Mouse (Mus musculus): ENCODE measurements around the gene Chd8.
A peak's percentile ranks its signal among the peaks of the same experiment; 100 is the strongest.
"Not testable (repeated sequence)": the region's sequence is repeated elsewhere in the genome, so short reads cannot be mapped to it uniquely, and the experiment has no call there.

Gene Chd8

DNA sequence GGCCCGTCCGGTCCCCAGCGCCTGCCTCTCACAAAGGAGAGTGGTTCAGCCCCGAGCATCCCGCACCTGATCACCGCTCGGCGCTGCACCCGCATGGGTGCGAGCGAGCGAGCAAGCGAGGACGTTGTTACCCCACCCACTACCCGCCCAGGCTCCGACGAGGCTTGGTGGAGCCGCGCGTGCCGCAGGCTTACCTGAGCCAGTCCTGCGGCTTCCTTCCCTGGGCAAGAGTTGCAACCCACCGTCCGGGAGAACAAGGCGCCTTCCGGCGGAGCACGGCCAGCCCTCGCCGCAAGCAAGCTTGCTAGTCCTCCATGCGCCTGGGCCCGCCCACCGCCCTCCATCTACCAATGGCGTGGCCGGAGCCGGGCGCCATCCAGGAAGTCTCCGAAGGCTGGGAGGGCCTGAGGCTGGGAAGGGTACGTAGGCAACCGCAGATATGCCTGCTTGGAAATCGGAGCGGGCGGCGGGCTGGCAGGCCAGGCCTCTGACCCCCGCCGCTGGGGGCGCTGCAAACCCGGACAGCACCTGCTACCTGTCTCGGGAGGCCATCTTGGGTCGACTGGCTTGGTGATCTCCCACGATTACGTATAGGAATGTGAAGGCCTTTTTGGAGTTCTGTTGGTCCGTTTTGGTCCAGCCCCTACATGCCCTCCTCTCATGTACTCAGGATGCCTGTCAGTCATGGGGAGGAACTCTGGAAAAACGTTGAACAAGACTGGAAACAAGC lies at the start of gene Chd8:
Gene Chd8, minus strand, starts transcription at position 297 of the 730 bp plus-strand sequence.
- DNase-seq, result peak; percentile 98 to 99

DNA sequence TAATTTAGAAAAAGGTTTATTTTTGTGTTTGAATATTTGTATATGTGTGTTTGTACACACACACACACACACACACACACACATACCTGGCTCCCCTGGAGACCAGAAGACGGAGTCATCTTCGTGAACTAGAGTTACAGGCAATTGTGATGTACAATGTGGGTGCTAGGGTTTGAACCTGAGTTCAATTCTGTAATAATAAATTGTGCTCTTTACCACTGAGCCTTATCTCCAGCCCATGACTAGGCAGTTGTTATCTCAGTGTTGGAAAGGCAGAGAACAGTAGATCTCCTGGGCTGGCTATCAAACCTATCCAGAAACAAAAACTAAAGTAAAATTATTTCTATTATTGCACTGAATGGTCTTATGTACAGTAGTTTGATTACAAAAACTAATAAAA lies 48.5 kb upstream of the Chd8 start:
- no peak for DNase-seq

DNA sequence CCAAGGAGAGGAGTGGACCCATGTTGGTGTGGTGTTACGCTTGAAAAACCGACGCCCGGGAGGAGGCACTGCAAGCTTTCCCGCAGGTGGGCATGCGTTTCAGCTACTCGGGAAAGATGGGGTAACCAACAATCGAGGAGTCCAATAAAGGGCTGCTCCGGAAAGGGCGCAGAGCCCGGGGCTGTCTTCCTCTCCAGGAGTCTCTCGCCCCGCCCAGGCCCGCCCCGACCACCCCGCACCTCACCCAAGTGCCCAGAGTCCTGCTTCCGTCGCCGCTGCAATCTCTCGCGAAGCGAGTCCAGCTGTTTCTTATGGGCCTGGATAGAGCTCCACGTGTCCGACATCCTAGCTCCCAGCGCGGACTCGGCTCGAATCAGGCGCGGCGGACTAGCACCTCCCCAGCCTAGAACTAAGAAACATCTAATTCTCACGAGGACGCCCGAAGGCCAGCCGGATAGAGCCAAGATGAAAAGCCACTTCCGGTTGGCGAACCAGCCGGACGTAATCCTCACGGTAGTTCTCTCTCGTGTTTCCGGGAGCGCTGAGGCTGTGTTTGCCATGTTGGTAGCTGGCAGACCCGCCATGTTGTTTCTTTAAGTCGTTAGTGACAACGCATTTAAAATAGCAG lies 47.2 kb upstream of the Chd8 start, which contains the start of gene Mettl3:
Gene Mettl3, minus strand, starts transcription at position 485 of the 628 bp plus-strand sequence.
- DNase-seq, result peak; percentile 73 to 83

DNA sequence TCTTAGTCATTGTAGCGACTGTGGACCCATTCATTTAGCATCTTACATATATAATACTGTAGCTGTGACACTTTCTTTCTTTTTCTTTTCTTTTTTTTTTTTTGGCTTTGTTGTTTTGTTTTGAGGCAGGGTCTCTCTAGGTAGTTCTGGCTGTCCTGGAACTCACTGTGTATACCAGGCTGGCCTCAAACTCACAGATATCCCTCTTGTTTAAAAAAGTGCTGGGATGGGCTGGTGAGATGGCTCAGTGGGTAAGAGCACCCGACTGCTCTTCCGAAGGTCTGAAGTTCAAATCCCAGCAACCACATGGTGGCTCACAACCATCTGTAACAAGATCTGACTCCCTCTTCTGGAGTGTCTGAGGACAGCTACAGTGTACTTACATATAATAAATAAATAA lies 45.9 kb upstream of the Chd8 start:
- not testable (repeated sequence) for DNase-seq

DNA sequence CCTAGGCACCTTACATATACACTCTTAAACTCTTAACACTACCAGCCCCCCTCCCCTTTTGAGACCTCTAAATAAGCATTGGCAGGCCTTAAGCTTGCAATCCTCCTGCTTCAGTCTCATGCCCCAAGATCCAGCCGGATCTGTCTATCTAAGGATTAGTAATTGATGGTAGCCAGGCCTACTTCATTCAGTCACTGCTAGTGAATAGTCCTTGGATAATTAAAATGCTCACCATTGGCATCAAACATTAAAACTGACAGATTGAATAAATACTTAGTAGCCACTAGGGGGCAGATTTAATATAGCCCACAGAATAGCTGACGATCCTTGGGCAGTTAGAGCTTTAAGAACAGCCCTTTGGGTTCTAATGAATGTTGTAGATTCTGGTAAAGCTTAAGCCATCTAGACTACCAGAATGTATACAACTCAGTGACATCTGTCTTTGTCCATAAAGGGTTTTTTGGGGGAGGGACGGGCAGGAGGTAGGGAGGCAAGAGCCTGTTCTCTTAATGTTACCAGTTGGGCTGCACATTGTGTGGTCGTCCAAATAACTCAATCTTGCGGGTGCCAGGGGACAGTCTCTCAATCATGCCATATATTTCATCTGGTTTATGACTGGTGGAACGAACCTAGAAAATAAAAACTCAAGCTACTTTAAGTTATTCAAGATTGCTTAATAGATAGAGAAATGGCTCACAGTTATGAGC lies 38.1 kb upstream of the Chd8 start:
- no peak for DNase-seq

DNA sequence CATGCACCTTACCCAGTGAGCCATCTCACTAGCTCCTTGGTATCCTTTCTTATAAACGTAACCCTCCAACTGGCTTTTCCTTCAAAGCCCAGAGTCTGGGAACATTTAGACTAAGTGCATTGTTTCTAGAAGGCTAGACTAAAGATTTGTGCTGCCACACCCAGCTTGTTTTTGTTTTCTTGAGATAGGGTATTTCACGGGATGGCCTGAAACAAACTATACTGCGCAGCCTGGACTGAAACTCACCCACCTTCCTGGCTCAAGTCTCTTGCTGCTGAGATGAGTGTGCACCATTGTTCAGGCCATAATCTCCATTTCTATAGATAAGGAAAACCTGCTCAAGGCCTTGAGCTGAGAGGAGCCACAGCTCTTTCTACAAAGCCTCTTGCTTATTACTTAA lies 26.6 kb upstream of the Chd8 start:
- DNase-seq, result no peak

DNA sequence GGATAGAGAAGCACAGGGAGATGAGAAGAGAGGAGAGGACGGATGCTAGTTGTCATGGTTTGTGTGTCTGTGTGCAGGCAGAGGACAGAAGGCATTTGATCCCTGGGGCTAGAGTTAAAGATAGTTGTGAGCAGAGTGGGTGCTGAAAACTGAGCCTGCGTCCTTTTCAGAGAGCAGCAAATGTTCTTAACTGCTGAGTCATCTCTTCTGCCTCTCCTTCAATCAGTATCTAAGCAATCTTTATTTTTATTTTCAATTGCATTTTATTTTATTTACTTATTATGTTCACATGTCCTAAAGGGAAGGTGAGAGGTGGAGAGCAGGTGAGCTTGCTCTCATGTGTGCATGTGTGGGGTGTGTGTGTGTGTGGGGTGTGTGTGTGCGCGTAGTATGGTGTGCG lies 26.0 kb upstream of the Chd8 start:
- no peak for DNase-seq

DNA sequence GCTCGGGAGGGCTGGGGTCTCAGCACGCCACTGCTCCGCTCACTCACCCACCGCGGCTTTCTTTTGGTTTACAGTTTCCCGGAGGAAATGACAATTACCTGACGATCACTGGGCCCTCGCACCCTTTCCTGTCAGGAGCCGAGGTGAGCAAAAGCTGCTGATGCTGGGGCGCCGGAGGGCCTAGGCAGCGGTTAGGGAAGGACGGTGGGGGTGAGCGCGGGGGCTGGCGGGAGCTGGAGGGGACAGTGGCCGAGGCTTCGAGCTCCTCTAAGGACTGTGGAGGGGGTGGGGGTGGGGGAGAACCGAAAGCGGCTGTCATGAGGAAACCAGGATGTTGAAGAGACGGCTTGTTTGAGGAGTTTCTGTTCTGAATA lies 22.2 kb upstream of the Chd8 start:
- DNase-seq, result no peak

DNA sequence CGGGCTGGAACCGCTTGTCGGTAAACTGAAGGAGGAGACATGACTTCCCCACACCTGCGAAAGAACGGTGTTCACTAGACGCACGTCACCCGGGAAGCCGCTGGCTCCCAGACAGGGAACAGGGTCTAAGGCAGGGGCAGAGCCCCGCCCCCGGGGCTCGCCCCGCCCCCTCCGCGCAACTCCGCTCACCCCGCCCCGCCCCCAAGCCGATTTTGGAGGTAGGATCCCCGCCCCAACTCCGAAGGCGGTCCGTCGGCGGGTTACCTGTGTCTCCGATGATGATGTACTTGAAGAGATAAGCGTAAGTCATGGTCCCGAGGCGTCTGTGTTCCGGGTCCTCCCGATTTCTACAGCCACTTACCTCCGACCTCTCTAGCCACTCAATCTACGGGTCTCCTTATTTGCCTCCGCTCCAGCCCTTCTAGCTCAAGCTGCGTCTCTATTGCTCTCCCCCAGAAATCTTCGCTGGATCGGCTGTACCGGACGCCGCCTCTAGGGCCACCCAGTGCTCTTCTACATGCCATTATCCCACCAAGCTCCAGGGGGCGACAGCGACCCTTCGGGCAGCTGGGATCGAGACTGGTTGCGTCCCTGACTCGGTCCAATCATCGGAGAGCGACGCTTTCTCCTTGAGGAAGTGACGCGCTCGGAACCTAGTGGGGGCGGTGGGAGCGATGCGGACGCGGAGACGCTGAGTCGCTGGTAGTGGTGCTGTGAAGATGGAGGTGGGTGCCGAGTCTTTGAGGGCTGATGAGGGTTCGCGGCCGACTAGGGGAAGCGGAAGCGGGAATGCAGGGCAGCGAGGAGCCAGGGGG lies 21.6 kb upstream of the Chd8 start, which contains the start of the genes Tox4 and Rab2b:
Gene Tox4, plus strand, starts transcription at position 215 of the 815 bp plus-strand sequence.
Gene Rab2b, minus strand, starts transcription at position 614 of the 815 bp plus-strand sequence.
- DNase-seq, result peak; percentile 96 to 97

DNA sequence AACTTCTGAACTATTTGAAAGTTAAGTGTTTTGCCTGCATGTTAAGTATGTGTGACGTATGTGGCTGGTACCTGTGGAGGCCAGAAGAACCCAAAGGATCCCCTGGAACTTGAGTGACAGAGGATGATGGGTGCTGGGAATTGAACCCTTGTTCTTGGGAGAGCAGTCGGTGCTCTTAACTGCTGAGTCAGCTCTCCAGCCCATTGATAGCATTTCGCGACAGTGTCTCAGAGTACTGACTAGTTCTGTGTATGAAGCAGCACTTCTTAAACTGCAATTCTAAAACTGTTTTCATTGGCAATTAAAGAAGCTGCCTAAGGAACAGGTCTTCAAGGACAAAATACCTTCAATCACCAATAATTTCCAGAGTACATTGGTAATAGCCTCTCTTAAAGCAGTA lies 19.6 kb upstream of the Chd8 start:
- DNase-seq, result no peak

DNA sequence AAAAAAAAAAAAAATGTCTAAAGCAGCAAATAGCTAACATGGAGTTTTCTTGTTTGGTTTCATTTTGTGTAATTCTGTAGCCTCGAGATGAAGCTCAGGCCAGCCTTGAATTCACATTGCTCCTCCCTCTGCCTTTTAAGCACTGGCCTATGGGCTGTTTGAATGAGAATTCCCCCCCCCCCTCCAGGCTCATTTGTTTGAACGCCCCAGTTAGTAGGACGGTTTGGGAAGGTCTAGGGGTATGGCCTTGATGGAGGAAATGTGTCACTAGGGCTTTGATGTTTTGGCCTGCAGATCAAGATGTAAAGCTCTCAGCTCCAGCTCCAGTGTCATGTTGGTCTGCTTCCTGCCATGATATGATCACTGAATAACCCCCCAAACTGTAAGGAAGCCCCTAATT lies 15.2 kb upstream of the Chd8 start:
- no peak for DNase-seq

DNA sequence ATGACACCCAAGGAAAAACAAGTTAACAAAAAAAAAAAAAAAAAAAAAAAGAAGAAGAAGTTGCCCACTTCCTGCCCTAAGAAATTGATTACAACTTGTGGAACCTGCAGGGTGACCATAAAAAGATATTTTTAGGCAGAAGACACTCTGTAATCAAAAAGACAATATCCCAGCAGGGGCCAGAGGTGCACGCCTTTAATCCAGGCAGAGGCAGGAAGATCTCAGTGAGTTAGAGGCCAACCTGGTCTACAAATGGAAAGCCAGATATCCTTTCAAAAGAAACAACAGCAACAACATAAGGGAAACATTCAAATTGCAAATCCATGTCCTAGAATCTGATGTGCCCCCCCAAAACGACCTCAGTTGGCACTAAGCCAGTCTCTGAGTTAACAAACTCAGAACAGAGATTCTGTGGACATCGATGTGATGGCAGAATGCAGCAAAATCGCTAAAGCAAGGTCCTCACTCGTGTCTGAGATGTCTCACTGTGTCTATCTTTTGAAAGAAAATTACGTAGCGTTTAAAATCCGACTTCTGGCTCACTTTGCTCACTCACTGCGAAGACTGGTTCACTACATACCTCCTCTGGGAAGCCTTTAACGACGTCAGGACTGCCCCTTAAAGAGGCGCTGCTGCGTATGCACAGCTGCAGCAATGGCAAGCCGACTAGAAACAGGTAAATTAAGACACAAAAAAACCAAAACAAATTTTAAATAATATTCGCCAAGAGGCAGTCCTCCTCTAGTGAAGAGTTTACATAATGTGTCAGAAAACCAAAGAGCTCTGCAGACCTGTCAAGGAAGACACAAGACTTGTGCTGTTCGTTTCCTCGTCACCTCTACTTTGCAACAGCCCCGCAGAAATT lies 1.0 kb downstream of the Chd8 start:
- DNase-seq, result no peak

DNA sequence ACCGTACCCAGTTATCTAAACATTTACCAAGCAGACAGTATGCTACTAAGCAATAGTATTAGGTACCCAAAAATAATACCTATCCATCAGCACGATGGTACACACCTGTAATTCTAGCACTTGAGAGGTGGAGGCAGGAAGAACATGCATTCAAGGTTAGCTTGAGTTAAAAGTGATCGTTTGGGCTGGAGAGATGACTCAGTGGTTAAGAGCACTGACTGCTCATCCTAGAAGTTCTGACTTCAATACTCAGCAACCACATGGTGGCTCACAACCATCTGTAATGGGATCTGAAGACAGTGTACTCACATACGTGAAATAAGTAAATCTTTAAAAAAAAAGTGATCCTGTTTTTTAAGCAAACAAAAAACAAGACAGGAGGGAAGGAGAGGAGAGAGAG lies 11.5 kb downstream of the Chd8 start:
- no peak for DNase-seq

DNA sequence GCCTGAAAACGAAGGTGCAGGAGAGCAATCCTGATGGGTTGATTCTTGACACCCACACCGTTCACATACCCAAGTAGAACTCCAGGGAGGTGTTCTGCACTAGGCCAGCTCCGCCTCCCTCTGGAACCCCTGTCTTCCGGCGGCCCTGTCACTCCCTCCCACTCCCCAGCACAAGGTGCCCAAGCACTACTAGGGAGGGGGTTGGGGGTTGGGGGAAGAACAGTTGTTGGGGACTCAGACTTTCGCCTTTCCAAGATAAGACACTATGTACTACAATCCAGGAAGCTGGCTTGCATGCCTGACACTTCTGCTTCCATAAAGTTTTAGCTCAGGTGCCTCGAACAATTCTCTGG lies 12.9 kb downstream of the Chd8 start:
- no peak for DNase-seq

DNA sequence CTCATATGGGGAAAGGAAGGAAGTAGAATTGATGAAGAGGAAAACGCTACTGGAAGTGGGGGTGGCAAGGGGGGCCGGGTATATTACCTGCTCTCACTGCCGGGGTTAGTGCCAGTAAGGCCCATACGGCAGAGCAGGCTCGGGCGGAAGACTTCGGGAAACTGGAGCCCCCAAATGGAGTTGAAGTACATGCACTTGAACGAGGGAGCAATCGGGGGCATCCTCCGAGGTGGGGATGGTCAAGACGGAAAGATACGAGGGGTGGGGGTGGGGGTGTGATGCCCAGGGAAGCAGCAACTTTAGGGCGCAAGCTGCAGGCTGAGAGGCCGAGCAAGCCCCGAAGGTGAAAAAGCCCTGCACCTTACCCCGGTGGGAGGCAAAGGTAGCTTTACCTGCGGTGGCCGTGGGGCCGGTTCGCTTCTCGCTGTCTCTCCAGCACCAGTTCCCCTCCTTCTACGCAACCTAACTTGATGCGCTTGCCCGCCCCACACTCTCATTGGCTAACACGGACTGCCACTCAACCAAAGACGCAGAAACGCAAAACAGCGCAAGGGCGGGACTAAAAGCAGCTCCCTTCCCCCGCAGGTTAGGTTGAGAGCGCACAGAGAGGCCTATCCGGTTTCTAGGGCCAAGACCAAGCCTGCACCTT lies 13.4 kb downstream of the Chd8 start:
- peak; percentile 98 to 100 for DNase-seq

DNA sequence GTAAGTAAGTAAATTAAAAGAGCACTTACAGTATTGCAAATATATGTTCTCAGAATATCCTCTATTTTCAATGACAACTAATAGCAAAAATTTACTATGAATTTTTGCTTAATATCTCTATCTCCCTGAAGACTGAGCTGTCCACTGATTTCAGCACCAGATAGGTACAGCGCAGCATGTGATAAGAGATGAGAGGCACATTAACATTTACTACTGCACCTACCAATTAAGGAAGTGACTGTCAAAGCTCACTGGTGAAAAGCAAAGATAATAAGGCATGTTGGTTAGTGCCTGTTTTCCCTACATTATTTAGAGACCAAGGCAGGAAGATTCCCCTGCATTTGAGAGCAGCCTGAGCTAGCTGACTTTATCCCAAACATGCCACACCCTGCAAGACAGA lies 21.4 kb downstream of the Chd8 start:
- no peak for DNase-seq

DNA sequence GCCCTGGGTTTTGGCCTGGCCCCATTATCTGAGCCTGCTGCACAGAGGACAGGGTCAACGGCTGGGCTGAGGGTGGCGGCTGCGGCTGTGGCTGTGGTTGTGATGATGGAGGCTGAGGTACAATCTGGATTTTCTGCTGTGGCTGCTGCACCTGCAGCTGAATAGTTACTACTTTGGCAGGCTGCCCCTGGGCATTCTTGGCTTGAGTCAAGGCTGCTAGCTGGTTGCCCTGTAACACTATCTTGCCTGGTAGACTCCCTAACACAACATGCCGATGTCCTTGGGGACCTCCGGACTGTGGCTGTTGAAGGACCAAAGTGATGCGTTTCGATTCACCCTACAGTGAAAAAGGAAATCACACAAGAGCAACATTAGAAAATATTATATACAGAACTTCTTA lies 22.4 kb downstream of the Chd8 start:
- DNase-seq, result no peak

DNA sequence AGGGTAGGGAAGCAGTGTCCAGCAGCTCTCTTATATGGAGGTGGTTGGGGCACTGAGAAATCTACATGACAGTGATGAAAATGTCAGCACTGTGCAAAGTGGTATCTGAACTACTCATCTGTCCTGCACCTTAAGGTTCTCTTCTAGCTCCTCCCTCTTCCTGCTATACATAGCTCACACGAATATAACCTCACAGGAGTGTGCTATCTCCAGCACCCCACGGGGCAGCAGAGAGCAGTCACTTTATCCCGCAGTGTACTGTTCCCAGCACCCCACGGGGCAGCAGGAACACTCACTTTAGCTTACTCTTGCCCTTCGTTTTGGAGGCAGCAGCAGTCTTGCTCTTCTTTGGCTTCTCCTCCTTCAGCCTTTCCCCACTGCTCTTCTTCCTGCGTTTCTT lies 25.3 kb downstream of the Chd8 start:
- no peak for DNase-seq

DNA sequence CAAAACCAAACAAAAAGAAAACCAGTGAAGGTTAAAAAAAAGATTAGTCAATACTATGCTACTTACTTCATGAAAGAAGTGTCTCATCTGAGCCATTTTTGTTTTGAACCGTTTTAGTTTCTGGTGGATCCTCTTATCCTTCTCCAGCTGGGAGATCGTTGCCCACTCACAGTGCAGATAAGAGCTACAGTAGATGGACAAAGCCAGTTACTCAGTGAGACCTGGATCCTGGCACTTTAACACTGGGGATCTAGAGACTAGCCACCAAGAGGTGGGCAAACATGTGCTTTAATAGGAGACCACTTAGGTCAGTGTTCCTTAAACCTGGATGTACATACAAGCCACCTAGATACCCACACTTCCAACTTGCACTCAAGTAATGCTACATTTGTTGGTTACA lies 31.6 kb downstream of the Chd8 start:
- DNase-seq, result no peak

DNA sequence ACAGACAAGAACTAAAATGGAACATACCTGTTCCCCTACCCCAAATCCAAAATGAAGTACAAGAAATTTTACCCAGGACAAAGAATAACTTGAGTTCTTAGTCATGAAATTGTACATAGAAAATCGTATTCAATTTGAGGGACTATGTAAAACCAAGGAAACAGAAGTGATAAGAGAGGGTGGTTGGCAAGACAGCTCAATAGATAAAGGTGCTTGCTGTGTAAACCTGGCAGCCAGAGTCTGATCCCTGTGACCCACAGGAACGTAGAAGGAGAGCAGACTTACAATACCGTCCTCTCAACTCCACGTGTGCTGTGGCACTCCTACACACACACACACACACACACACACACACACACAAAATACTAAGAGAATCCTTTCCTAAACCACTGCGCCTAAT lies 40.3 kb downstream of the Chd8 start:
- no peak for DNase-seq

DNA sequence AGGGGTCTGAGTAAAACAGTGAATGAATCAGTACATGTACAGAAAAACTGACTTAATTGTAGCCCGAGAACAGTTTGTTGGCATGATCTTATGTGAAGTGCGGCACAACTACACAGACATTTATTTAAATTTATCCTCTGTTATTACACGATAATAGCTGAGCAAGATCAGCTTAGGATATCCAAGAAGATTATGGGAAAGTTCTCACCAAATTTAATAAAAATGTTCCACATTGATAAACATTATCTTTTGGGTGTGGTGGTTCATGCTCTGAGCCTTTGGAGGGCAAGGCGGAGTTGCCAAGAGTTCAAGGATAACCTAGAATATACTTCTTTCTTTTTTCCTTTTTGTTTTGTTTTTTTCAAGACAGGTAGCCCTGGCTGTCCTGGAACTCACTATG lies 58.2 kb downstream of the Chd8 start:
- DNase-seq, result no peak

DNA sequence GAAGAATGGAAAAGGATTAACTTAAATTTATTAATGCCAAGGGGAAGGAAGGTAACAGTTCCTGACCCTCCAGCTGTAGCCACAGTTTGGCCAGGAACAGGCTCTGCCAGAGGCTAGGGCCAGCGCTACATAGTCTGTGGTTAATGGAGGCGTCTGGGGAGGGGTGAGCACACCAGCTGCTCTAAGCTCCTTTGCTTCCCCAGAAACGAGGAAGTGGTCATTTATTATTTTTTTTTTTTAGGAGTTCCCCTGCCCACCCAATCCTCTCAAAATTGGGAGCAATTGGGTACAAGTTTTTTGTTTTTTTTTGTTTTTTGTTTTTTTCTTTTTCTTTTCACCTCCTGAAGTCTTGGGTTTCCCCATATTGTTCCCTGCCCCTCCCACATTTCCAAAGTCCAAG lies 59.4 kb downstream of the Chd8 start:
- DNase-seq, result no peak

Data from thymus, adult 18-20 months (tissue).